Mouse (Mus musculus) myocyte (in vitro differentiated cells): ENCODE measurements around the gene Pam. TPM values are rescaled to one million over a fixed set of nuclear protein-coding genes. Genes with fewer than 3 reads are reported as not detected.

Source experiments
- H3K27me3 ChIP-seq: one replicate; pipeline ENCODE4 v1.6.1; 2011; ENCODE audit not compliant: control insufficient read depth, insufficient read depth, insufficient read length
- H3K36me3 ChIP-seq: one replicate; pipeline ENCODE4 v1.6.1; 2011; ENCODE audit not compliant: control insufficient read depth, insufficient read depth
- H3K4me2 ChIP-seq: one replicate; pipeline ENCODE4 v1.6.1; 2011; ENCODE audit warnings: low read depth, control low read depth
- H3K4me3 ChIP-seq: one replicate; pipeline ENCODE4 v1.5.1; 2011; ENCODE audit warnings: mild to moderate bottlenecking, control low read depth, moderate library complexity
- H3K79me2 ChIP-seq: one replicate; pipeline ENCODE4 v1.6.1; 2011; ENCODE audit not compliant: control insufficient read depth, insufficient read depth
- H3ac ChIP-seq: one replicate; pipeline ENCODE4 v1.6.1; 2011; ENCODE audit not compliant: control insufficient read depth, insufficient read length
- CEBPB ChIP-seq: IDR thresholded peaks from 2 replicates; pipeline ENCODE4 v1.6.1; 2011; ENCODE audit warnings: mild to moderate bottlenecking, moderate library complexity; ENCODE audit not compliant: poor library complexity, insufficient read depth, severe bottlenecking
- E2F4 ChIP-seq: IDR thresholded peaks from one replicate; pipeline ENCODE4 v1.6.1; 2011; ENCODE audit warnings: mild to moderate bottlenecking, control low read depth, moderate library complexity; ENCODE audit not compliant: insufficient read depth
- MAX ChIP-seq: IDR thresholded peaks from one replicate; pipeline ENCODE4 v1.6.1; 2011; ENCODE audit warnings: low read depth, mild to moderate bottlenecking, control low read depth
- MYOD1 ChIP-seq, 3 experiments: IDR thresholded peaks; one replicate each; pipeline ENCODE4 v1.6.1; 2011; ENCODE audit warnings: control low read depth in 2 of 3, low read depth in 2 of 3, mild to moderate bottlenecking in 2 of 3, moderate library complexity in 1 of 3; ENCODE audit not compliant: insufficient read length in 2 of 3, control insufficient read depth in 1 of 3
- MYOG ChIP-seq, 3 experiments: IDR thresholded peaks; one replicate each; pipeline ENCODE4 v1.6.1; 2011; ENCODE audit warnings: control low read depth in 2 of 3, low read depth in 2 of 3, mild to moderate bottlenecking in 2 of 3; ENCODE audit not compliant: insufficient read length in 2 of 3, control insufficient read depth in 1 of 3, insufficient read depth in 1 of 3
- POLR2A ChIP-seq: IDR thresholded peaks from one replicate; pipeline ENCODE4 v1.6.1; 2011; ENCODE audit warnings: low read depth, mild to moderate bottlenecking, control low read depth, moderate library complexity; ENCODE audit not compliant: insufficient read length
- POLR2AphosphoS2 ChIP-seq: IDR thresholded peaks from one replicate; pipeline ENCODE4 v1.6.1; 2011; ENCODE audit warnings: low read depth, control low read depth; ENCODE audit not compliant: insufficient read length
- REST ChIP-seq: IDR thresholded peaks from one replicate; pipeline ENCODE4 v1.6.1; 2011; ENCODE audit warnings: mild to moderate bottlenecking, control low read depth, moderate library complexity; ENCODE audit not compliant: insufficient read depth, insufficient read length
- SRF ChIP-seq: IDR thresholded peaks from one replicate; pipeline ENCODE4 v1.6.1; 2011; ENCODE audit warnings: low read depth; ENCODE audit not compliant: control insufficient read depth, insufficient read length
- TCF12 ChIP-seq: IDR thresholded peaks from one replicate; pipeline ENCODE4 v1.6.1; 2011; ENCODE audit warnings: mild to moderate bottlenecking, control low read depth; ENCODE audit not compliant: poor library complexity, insufficient read depth, severe bottlenecking
- TCF3 ChIP-seq: IDR thresholded peaks from one replicate; pipeline ENCODE4 v1.6.1; 2011; ENCODE audit warnings: low read depth, control low read depth; ENCODE audit not compliant: insufficient read length
- USF1 ChIP-seq: IDR thresholded peaks from one replicate; pipeline ENCODE4 v1.6.1; 2011; ENCODE audit warnings: low read depth, mild to moderate bottlenecking, control low read depth, moderate library complexity
- polyA plus RNA-seq: library from polyadenylated mRNA; unstranded; fragments of >200 nt; fragmentation: generic; extraction: Trizol; gene quantifications from one replicate; pipeline ENCODE4 v1.2.1, GENCODE M21; 2012; ENCODE audit warnings: missing spikeins

The Pam gene
- polyA plus RNA-seq, 1 experiment, result 29.4 TPM

- H3ac ChIP-seq, result no peak overlapping the region
- H3K4me2 ChIP-seq, result no peak overlapping the region
- no peaks in the 10 kb centered on the region for H3K79me2 ChIP-seq
- TF ChIP-seq POLR2A (no peak), SRF (no peak)
- no peaks in the 10 kb centered on the region for H3K27me3 ChIP-seq
- no peaks in the 10 kb centered on the region for H3K36me3 ChIP-seq
- H3K4me3 ChIP-seq, result no peak overlapping the region
Observed at GRCm38 (mm10) chr1:98018987-98019386, 76.5 kb downstream of the Pam start.

GRCm38 (mm10) chr1:98016004-98016848 lies 79.2 kb downstream of the Pam start:
- Histone ChIP-seq H3K36me3 (no peaks in the 10 kb centered on the region), H3ac (no peak overlapping the region), H3K4me3 (no peak overlapping the region), H3K4me2 (no peak overlapping the region), H3K79me2 (no peaks in the 10 kb centered on the region), H3K27me3 (no peaks in the 10 kb centered on the region)
- no peak for TF ChIP-seq MAX
- TF ChIP-seq TCF12, result no peak
- no peak for TF ChIP-seq E2F4
- no peak for TF ChIP-seq POLR2AphosphoS2
- no peak for TF ChIP-seq REST
- TF ChIP-seq MYOG (IDR thresholded peaks at IDR 0.05; ENCODE audit: control insufficient read depth in 1 of 3, insufficient read depth in 1 of 3, insufficient read length in 2 of 3, low read depth in 2 of 3), result no peak
- TF ChIP-seq SRF, result no peak
- TF ChIP-seq TCF3, result no peak
- TF ChIP-seq MYOD1 (IDR thresholded peaks at IDR 0.05; ENCODE audit: control insufficient read depth in 1 of 3, insufficient read length in 2 of 3, low read depth in 2 of 3), result no peak
- no peak for TF ChIP-seq USF1
- no peak for TF ChIP-seq POLR2A
- TF ChIP-seq CEBPB, result no peak

GRCm38 (mm10) chr1:98015564-98015963 lies 79.9 kb downstream of the Pam start:
- no peak overlapping the region for H3K4me3 ChIP-seq
- no peak overlapping the region for H3K4me2 ChIP-seq
- TF ChIP-seq MAX (no peak), E2F4 (no peak), MYOD1 (IDR thresholded peaks at IDR 0.05; ENCODE audit: control insufficient read depth in 1 of 3, insufficient read length in 2 of 3, low read depth in 2 of 3) (no peak), POLR2A (no peak), TCF3 (no peak), REST (no peak)
- H3K36me3 ChIP-seq, result no peaks in the 10 kb centered on the region
- no peak overlapping the region for H3ac ChIP-seq
- H3K27me3 ChIP-seq, result no peaks in the 10 kb centered on the region
- H3K79me2 ChIP-seq, result no peaks in the 10 kb centered on the region

GRCm38 (mm10) chr1:98002561-98003425 lies 92.7 kb downstream of the Pam start:
- H3K36me3 ChIP-seq, result no peaks in the 10 kb centered on the region
- H3K79me2 ChIP-seq, result no peaks in the 10 kb centered on the region
- peak overlapping the region; percentile 45 for H3K4me2 ChIP-seq
- TF ChIP-seq POLR2AphosphoS2 (no peak), MAX (no peak), REST (no peak), TCF3 (no peak), TCF12 (no peak), USF1 (no peak), MYOD1 (IDR thresholded peaks at IDR 0.05; ENCODE audit: control insufficient read depth in 1 of 3, insufficient read length in 2 of 3, low read depth in 2 of 3) (no peak), SRF (no peak), POLR2A (no peak)
- no peak overlapping the region for H3K4me3 ChIP-seq
- no peak overlapping the region for H3ac ChIP-seq
- no peaks in the 10 kb centered on the region for H3K27me3 ChIP-seq

GRCm38 (mm10) chr1:97999465-97999864 lies 96.0 kb downstream of the Pam start:
- Histone ChIP-seq H3K27me3 (no peaks in the 10 kb centered on the region), H3K36me3 (no peaks in the 10 kb centered on the region), H3K4me2 (no peak overlapping the region), H3K79me2 (no peaks in the 10 kb centered on the region), H3K4me3 (no peak overlapping the region), H3ac (no peak overlapping the region)
- TF ChIP-seq TCF3 (no peak), MYOD1 (IDR thresholded peaks at IDR 0.05; ENCODE audit: control insufficient read depth in 1 of 3, insufficient read length in 2 of 3, low read depth in 2 of 3) (no peak), SRF (no peak), MYOG (IDR thresholded peaks at IDR 0.05; ENCODE audit: control insufficient read depth in 1 of 3, insufficient read depth in 1 of 3, insufficient read length in 2 of 3, low read depth in 2 of 3) (no peak), USF1 (no peak), POLR2AphosphoS2 (no peak), REST (no peak), CEBPB (no peak), POLR2A (no peak), TCF12 (no peak), MAX (no peak), E2F4 (no peak)
